Mouse (Mus musculus): Measurements from ENCODE around the gene Cep104.
A peak's percentile ranks its signal among the peaks of the same experiment; 100 is the strongest.

The Cep104 gene

DNA sequence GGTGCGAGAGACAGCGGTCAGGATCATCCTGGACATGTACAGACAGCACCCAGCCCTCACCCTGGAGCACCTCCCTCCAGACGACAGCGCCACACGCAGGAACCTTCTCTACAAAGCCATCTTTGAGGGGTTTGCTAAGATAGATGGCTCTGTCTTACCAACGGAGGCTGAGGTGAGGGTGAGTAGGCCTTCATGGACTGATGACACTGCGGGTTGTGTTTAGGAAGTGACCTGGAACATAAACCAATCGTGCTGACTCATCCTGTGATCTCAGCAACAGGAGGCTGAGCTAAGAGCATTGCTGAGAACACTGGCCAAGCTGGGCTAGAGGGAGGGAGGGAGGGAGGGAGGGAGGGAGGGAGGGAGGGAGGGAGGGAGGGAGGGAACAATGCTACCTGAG, 18.5 kb downstream of the Cep104 start:
- no peak for DNase-seq

DNA sequence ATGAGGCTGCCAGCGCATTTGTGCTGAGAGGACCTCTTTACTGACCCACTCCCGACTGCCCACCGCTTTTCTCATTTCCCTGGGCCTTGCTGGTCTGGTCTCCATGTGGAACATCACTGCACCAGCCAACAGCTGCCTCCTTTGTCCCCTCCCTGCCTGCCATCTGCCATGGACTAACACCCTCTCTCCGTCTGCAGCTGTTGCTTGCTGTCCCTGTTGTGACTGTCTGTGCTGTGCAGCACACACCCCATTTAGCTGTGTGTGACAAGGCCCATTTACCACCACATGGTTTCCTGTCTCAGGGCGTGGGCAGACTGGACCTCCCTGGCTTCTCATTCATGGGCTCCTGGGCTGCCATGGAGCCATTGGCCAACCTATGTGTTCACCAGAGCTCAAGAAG, 30.5 kb downstream of the Cep104 start:
- DNase-seq: no peak

GRCm38 (mm10) chr4:154006264-154006663, 31.3 kb downstream of the Cep104 start:
- DNase-seq: no peak

DNA sequence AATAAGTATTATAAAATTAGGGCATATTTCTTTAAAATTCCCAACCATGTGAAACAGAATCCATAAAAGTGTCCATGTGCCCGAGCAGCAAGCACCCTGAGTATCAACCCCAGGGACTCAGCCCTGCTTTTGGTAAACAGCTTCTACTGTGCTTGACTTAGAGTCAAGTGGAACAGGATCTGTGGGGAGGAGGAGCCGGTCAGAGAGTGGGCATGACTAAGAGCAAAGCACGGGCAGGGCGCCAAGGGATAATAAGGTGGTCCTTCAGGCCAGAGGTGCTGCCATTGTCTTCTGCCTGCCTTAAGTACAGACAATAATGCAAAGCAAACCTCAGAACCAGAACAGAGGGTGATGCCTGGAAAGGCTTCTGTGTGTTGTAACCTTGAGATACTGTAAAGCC, 32.8 kb downstream of the Cep104 start:
- DNase-seq: no peak

- DNase-seq: no peak
Measured at GRCm38 (mm10) chr4:154010907-154011645, 36.1 kb downstream of the Cep104 start.

DNA sequence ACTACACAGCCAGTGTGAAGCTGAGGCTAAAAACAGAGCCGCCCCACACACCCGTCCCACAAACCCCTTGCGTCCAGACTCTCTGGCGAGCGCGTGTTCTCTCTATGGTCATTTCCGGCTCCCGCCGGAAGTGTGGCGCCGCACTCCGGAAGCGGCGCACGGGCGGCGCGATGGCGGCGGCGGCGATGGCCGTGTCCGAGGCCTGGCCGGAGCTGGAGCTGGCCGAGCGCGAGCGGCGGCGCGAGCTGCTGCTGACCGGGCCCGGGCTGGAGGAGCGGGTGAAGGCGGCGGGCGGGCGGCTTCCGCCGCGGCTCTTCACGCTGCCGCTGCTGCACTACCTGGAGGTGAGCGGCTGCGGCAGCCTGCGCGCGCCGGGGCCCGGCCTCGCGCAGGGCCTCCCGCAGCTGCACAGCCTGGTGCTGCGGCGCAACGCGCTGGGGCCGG, 36.7 kb downstream of the Cep104 start, which contains the start of gene Lrrc47:
Lrrc47 (plus strand) TSS at position 86 of the 444 bp plus-strand sequence.
- peak; percentile 85 for DNase-seq

DNA sequence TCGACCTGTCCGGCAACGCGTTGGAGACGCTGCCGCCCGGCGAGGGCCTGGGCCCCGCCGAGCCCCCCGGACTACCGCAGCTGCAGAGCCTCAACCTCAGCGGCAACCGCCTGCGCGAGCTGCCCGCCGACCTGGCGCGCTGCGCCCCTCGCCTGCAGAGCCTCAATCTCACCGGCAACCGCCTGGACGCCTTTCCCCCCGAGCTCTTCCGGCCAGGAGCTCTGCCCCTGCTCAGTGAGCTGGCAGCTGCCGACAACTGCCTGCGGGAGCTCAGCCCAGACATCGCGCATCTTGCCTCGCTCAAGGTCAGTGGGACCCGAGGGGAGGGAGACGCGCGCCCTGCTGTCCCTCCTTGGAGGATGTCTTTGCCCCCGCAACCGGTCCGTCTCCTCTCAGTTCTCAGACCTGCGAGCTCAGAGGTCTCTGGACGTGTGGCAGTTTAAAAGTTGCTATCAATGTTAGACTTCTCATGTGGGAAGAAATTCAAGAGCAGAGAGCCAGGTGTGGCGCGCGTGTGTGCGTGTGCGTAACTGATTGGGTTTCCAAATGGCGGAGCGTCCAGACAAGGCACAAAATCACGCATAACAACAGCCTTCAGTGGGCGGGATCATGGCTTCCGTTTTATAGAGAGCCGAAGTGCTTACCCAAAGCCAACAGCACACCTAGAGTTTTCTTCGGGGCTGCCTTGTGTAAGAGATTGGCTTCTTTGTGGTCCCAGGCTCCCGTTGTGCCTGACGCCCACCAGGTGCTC, 37.3 kb downstream of the Cep104 start:
- DNase-seq: no peak

DNA sequence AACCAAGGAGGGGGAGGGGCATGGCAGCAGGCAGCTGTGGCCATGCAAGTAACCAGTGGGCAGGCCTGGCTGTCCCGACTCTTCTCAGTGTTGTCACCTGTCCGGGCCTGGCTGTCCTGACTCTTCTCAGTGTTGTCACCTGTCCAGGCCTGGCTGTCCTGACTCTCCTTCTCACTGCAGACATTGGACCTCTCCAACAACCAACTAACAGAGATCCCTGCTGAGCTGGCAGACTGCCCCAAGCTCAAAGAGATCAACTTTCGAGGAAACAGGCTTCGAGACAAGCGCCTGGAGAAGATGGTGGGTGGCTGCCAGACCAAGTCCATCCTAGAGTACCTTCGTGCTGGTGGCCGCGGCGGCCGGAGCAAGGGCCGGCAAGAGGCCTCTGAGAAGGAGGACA, 40.5 kb downstream of the Cep104 start:
- peak; percentile 64 for DNase-seq

DNA sequence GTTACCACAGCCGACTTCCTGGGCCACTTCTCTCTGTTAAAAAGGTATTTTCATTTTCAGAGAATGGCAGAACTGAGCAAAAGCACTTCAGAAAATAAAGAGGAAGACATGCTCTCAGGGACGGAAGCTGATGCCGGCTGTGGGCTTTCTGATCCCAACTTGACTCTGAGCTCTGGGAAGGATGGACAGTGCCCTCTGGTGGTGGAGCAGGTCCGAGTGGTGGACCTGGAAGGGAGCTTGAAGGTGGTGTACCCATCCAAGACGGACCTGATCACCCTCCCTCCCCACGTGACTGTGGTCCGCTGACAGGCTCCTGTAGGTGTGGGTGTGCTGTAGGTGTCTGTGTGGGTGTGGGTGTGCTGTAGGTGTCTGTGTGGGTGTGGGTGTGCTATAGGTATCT, 44.6 kb downstream of the Cep104 start:
- DNase-seq: peak; percentile 88

DNA sequence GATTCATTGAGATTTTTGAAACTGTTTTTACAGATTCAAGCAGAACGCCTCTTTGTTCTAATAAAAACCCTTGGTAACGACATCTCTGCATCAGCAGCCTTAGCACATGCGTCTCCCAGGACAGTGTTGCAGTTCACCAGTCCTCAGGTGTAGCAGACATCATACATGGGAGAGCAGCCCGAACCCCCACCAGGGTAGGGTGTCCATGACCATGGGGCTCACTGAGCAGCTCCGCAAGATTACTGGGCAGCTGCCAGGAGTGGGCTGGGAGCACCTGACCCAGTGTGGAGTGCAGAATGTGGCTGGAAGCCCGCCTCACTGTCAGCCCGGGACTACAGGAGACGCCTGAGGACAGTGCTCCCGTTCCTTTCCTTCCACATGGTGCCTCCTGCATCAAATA, 46.4 kb downstream of the Cep104 start:
- DNase-seq: peak; percentile 73

DNA sequence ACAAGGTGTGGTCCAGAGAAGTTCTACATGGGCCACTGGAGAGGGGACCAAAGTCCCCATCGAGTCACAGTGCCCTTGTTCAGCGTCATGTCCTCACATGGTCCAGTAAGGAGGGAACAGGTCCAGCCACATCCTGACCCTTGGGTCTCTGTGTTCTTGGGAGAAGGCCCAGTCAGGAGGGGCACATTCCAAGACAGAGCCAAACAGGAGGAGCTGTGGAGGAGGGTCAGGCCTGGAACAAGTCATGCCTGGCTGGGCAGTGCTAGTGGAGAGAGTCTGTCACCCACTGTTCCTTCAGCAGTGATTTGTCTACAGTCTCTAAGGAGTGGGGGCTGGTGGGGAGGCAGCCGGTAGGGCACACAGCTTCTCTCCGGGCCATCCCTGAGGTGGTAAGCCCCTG, 47.4 kb downstream of the Cep104 start:
- peak; percentile 97 for DNase-seq

GRCm38 (mm10) chr4:154022844-154023243, 47.9 kb downstream of the Cep104 start:
- no peak for DNase-seq

GRCm38 (mm10) chr4:154023754-154024601, 49.0 kb downstream of the Cep104 start:
- DNase-seq: peak; percentile 60

- peak; percentile 57 for DNase-seq
Measured at GRCm38 (mm10) chr4:154024729-154025521, 49.9 kb downstream of the Cep104 start.

DNA sequence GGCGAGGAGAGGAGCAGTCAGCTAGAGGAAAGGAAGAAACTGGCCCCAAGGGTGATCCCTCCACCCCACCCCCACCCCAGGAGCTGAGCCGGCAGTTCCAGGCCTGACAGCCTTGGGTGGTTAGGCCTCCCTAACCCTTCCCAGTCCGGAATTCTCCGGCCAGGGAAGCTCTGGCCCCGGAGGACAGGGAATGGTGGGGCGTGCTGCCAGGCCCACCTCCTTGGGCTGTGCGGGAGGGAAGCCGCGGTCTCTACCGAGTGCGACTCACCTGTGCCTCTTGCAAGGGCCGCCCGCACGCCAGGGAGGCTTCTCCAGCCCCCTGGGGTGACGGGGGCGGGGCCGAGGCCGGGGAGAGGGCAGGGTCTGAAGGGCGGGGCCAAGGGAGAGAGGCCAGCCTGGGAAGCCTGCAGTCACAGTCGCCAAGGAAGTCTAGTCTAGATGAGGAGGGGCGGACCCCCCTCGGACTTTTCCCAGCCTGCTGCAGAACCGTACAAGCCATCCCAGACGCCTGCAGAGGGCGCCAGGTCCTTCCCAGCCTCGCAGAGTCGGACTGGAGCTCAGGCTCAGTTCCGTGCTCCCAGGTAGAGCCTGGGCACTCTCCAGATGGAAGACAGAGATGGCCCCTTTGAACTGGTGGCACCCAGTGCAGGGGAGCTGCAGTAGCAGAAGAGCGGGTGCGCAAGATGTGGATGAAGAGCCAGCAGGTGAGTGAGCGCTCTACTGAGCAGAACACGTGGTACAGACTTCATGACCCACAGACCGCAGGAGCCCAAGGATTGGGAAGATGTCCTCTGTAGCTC, 50.8 kb downstream of the Cep104 start, which contains the start of gene Smim1:
Smim1 (minus strand) TSS at position 590 of the 800 bp plus-strand sequence.
- peak; percentile 97 for DNase-seq

GRCm38 (mm10) chr4:154026441-154026761, 51.4 kb downstream of the Cep104 start:
- DNase-seq: no peak

GRCm38 (mm10) chr4:154028066-154028465, 53.1 kb downstream of the Cep104 start:
- DNase-seq: no peak

GRCm38 (mm10) chr4:154028646-154029045, 53.7 kb downstream of the Cep104 start:
- no peak for DNase-seq

- no peak for DNase-seq
Measured at GRCm38 (mm10) chr4:154037123-154037522, 62.1 kb downstream of the Cep104 start.

GRCm38 (mm10) chr4:154042577-154042976, 67.6 kb downstream of the Cep104 start, which contains the start of gene Ccdc27:
TSS of gene Ccdc27 (minus strand) at chr4:154042677.
- DNase-seq: no peak

DNA sequence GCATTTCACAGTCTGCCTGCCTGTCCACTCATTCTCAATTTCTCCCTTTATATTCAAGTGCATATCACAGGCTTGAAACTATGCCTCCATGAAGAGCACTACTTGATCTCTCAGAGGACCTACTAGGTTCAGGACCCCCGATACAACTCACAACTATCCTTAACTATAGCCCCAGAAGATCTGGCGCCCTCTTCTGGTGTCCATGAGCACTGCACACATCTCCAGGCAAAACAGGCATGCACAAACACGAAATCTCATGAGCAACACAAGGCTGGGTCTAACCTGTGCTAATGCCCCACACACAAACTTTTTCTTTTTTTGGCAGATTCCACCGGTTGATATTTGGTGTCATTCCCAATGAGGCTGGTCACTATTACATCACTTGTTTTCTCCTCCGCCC, 70.8 kb downstream of the Cep104 start:
- no peak for DNase-seq
